Mouse (Mus musculus) CH12.LX (cell line): ENCODE data around the gene Ap2s1. TPM values are rescaled to one million over a fixed set of nuclear protein-coding genes. Genes with fewer than 3 reads are reported as not detected.

Source experiments
- DNase-seq: peaks from one replicate; pipeline ENCODE4 v3.0.0-alpha.2; 2013; ENCODE audit errors: extremely low read depth
- H3K27ac ChIP-seq: 2 replicates; pipeline ENCODE4 v1.5.1; 2012; ENCODE audit warnings: low read depth, mild to moderate bottlenecking, control low read depth, moderate library complexity; ENCODE audit not compliant: insufficient read depth
- H3K27me3 ChIP-seq: replicated peaks from 2 replicates; pipeline ENCODE3; 2012; ENCODE audit warnings: inconsistent platforms
- H3K36me3 ChIP-seq, 2 experiments: replicated peaks in 1 of 2; 2 replicates each; pipeline versions ENCODE3 to v1.6.1; 2012; ENCODE audit warnings: inconsistent platforms in 1 of 2, low read length in 1 of 2, mild to moderate bottlenecking in 1 of 2, mixed read lengths in 1 of 2, moderate library complexity in 1 of 2; ENCODE audit not compliant: control insufficient read depth in 1 of 2, insufficient read depth in 1 of 2
- H3K4me1 ChIP-seq, 2 experiments: 2 replicates each; pipeline ENCODE4 v1.6.1; 2012; ENCODE audit warnings: inconsistent platforms in 1 of 2, moderate library complexity in 1 of 2; ENCODE audit not compliant: insufficient read depth in 2 of 2, control insufficient read depth in 1 of 2
- H3K4me2 ChIP-seq: 2 replicates; pipeline ENCODE4 v1.6.1; 2012; ENCODE audit warnings: low read depth, mild to moderate bottlenecking, control low read depth; ENCODE audit not compliant: poor library complexity, insufficient read depth, severe bottlenecking
- H3K4me3 ChIP-seq, 3 experiments: fragments of 150-350 bp in 1 of 3; sonication (generic) in 1 of 3; replicated peaks in 1 of 3; 2 replicates each; pipeline versions ENCODE3 to v1.5.1; 2011 to 2012; ENCODE audit warnings: low read depth in 2 of 3, low read length in 2 of 3, mild to moderate bottlenecking in 2 of 3, moderate library complexity in 2 of 3, control low read depth in 1 of 3, improper control_type of control experiment in 1 of 3, inconsistent platforms in 1 of 3, mixed read lengths in 1 of 3; ENCODE audit not compliant: poor library complexity in 1 of 3
- H3K79me2 ChIP-seq: replicated peaks from 2 replicates; pipeline ENCODE4 v1.6.1; 2012; ENCODE audit warnings: mild to moderate bottlenecking, moderate library complexity; ENCODE audit not compliant: control insufficient read depth, poor library complexity, insufficient read depth, severe bottlenecking; ENCODE audit errors: extremely low read depth
- H3K9ac ChIP-seq: 2 replicates; pipeline ENCODE4 v1.6.1; 2012; ENCODE audit warnings: low read depth, mild to moderate bottlenecking, control low read depth, moderate library complexity; ENCODE audit not compliant: insufficient read depth
- H3K9me3 ChIP-seq: replicated peaks from 2 replicates; pipeline ENCODE3; 2012; ENCODE audit warnings: low read length, inconsistent platforms, mixed read lengths
- BHLHE40 ChIP-seq: IDR thresholded peaks from 2 replicates; pipeline ENCODE4 v1.6.1; 2011; ENCODE audit warnings: mild to moderate bottlenecking, low read depth, low read length, improper control_type of control experiment
- CHD1 ChIP-seq: IDR thresholded peaks from 2 replicates; pipeline ENCODE4 v1.6.1; 2012; ENCODE audit warnings: low read depth, low read length, improper control_type of control experiment, inconsistent platforms
- E2F4 ChIP-seq: IDR thresholded peaks from 2 replicates; pipeline ENCODE4 v1.6.1; 2011; ENCODE audit warnings: low read depth, low read length, improper control_type of control experiment; ENCODE audit not compliant: insufficient replicate concordance
- ETS1 ChIP-seq: conservative IDR thresholded peaks from 2 replicates; pipeline ENCODE4 v1.6.1; 2012; ENCODE audit warnings: low read depth, mild to moderate bottlenecking, inconsistent platforms, low read length, improper control_type of control experiment, moderate library complexity
- GABPA ChIP-seq: IDR thresholded peaks from 2 replicates; pipeline ENCODE4 v1.6.1; 2012; ENCODE audit warnings: low read depth, low read length, improper control_type of control experiment, inconsistent platforms; ENCODE audit not compliant: insufficient replicate concordance
- HCFC1 ChIP-seq: IDR thresholded peaks from 2 replicates; pipeline ENCODE4 v1.6.1; 2012; ENCODE audit warnings: low read depth, mild to moderate bottlenecking, inconsistent platforms, low read length, improper control_type of control experiment
- IRF4 ChIP-seq: IDR thresholded peaks from 2 replicates; pipeline ENCODE4 v1.6.1; 2014; ENCODE audit warnings: low read depth, mild to moderate bottlenecking, inconsistent platforms, low read length, improper control_type of control experiment
- JUN ChIP-seq: IDR thresholded peaks from 2 replicates; pipeline ENCODE4 v1.6.1; 2011; ENCODE audit warnings: low read depth, mild to moderate bottlenecking, low read length, improper control_type of control experiment, moderate library complexity; ENCODE audit not compliant: insufficient read depth
- KAT2A ChIP-seq: IDR thresholded peaks from 2 replicates; pipeline ENCODE4 v1.6.1; 2012; ENCODE audit warnings: low read length, improper control_type of control experiment, inconsistent platforms; ENCODE audit not compliant: insufficient replicate concordance
- MAFK ChIP-seq: IDR thresholded peaks from 2 replicates; pipeline ENCODE4 v1.6.1; 2011; ENCODE audit warnings: low read length, improper control_type of control experiment; ENCODE audit not compliant: insufficient replicate concordance
- MYC ChIP-seq: IDR thresholded peaks from 2 replicates; pipeline ENCODE4 v1.6.1; 2011; ENCODE audit warnings: low read depth, mild to moderate bottlenecking, improper control_type of control experiment, low read length
- NELFE ChIP-seq: IDR thresholded peaks from 2 replicates; pipeline ENCODE4 v1.6.1; 2011; ENCODE audit warnings: low read depth, low read length, improper control_type of control experiment
- POLR2A ChIP-seq: IDR thresholded peaks from 2 replicates; pipeline ENCODE4 v1.6.1; 2011; ENCODE audit warnings: low read depth, mild to moderate bottlenecking, improper control_type of control experiment, low read length
- POLR2AphosphoS2 ChIP-seq: IDR thresholded peaks from 2 replicates; pipeline ENCODE4 v1.6.1; 2011; ENCODE audit warnings: low read depth, low read length, improper control_type of control experiment
- RCOR1 ChIP-seq: conservative IDR thresholded peaks from 2 replicates; pipeline ENCODE4 v1.6.1; 2012; ENCODE audit warnings: low read depth, mild to moderate bottlenecking, inconsistent platforms, low read length, improper control_type of control experiment
- SMC3 ChIP-seq: IDR thresholded peaks from 2 replicates; pipeline ENCODE4 v1.6.1; 2011; ENCODE audit warnings: low read depth, low read length, improper control_type of control experiment
- TCF12 ChIP-seq: IDR thresholded peaks from 2 replicates; pipeline ENCODE4 v1.6.1; 2014; ENCODE audit warnings: low read depth, mild to moderate bottlenecking, inconsistent platforms, low read length, improper control_type of control experiment
- USF2 ChIP-seq: conservative IDR thresholded peaks from 2 replicates; pipeline ENCODE4 v1.6.1; 2011; ENCODE audit warnings: low read depth, low read length, improper control_type of control experiment
- ZC3H11A ChIP-seq: IDR thresholded peaks from 2 replicates; pipeline ENCODE4 v1.6.1; 2012; ENCODE audit warnings: low read depth, mild to moderate bottlenecking, inconsistent platforms, low read length, improper control_type of control experiment
- ZKSCAN1 ChIP-seq: IDR thresholded peaks from 2 replicates; pipeline ENCODE4 v1.6.1; 2012; ENCODE audit warnings: low read depth, inconsistent platforms, low read length, improper control_type of control experiment, borderline replicate concordance
- dilution Hi-C: fragments of 300-500 bp; cut with MboI; formaldehyde crosslinking; loops from 2 replicates; pipeline ENCODE4 v1.14.3; 2020; ENCODE audit warnings: low sequenced_read_pairs; ENCODE audit not compliant: extremely low pct_unique_long_range_greater_than_20kb, extremely low pct_ligation_motif_present
- in situ Hi-C: fragments of 300-500 bp; cut with MboI; formaldehyde crosslinking; loops from 3 replicates; pipeline ENCODE4 v1.14.3; 2019; ENCODE audit warnings: low sequenced_read_pairs, low pct_ligation_motif_present, low pct_unique_long_range_greater_than_20kb, mixed read lengths
- polyA plus RNA-seq: library from polyadenylated mRNA; unstranded; fragments of >175 nt; gene quantifications from 2 replicates; pipeline ENCODE4 v1.2.1, GENCODE M21; 2012; ENCODE audit warnings: low read depth; ENCODE audit not compliant: insufficient read length
- total RNA-seq, 2 experiments: library from RNA; depleted of rRNA; stranded (reverse); fragments of 300-350 nt in 1 of 2; fragments of >200 nt in 1 of 2; gene quantifications; 2 replicates each; pipeline ENCODE4 v1.2.3; 2012 to 2014

The Ap2s1 gene
- total and polyA plus RNA-seq, 3 experiments = 180 to 232 (median 202) TPM

DNA sequence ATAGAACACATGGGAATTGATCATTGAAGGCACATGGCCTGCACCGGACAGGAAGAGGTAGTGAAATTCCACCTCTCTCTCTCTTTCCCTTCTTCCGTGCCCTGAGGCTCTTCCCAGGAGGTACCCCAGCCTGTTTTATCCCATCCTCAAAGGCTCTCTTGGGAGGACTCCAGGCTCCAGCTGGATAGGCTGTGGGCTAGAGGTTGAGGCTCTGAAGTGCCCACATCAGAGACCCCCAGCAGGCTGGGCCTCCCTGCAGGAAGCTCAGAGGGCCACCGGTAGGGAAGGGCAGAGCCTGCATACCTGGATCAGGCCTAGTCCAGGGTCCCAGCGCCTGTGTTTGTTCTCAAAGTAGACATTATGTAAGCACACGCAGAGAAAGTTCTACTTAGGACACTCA, 23.4 kb downstream of the Ap2s1 start:
- Histone ChIP-seq H3K36me3 (no peaks in the 10 kb centered on the region), H3K4me3 (no peak overlapping the region), H3K9me3 (peaks cover 3% of the 10 kb centered on the region), H3K27me3 (no peaks in the 10 kb centered on the region), H3K27ac (no peak overlapping the region), H3K4me1 (peaks cover 2 to 12% of the 10 kb centered on the region in 2 experiments; a peak in 2 of 4 replicates), H3K4me2 (no peak overlapping the region), H3K9ac (no peak overlapping the region), H3K79me2 (no peaks in the 10 kb centered on the region)
- in situ Hi-C loops (no loop called here), dilution Hi-C loops (no loop called here)
- no peak for DNase-seq
- TF ChIP-seq RCOR1 (no peak), MAFK (no peak)

DNA sequence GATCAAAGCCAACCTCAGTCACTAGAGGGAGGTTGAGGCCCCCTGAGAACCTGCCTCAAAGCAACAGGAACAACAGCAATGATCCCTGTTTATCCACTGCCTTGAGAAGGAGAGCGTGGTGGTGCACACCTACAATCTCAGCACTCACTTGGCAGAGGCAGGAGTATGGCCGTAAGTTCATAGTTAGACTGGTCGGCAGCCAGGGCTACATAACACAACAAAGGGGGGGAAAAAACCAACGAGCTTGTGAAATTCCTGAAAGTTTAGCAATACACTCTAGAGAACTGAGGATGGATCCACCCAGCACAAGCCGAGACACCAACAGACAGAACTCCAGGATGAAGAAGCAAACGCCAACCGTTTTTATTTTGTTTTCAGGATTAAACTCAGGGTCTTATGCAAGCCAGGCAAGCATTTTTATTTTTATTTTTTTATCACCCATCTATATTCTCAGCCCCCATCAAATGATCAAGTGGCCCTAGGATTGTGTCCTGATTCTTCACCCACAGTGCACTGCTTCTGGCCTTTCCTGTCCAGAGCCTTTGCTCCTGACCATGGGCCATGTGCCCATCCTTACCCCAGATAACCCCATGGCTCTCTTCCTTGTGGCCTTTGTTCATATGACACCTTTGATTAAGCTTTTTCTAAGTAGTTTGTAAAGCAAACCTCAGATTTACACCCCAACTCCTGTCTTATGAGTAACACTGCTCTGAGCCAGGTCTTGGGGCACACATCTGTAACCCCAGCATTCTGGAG, 25.4 kb downstream of the Ap2s1 start:
- H3K9me3 ChIP-seq = peaks cover 3% of the 10 kb centered on the region
- in situ Hi-C loops = no loop called here
- H3K4me1 ChIP-seq = peaks cover 2 to 12% of the 10 kb centered on the region in 2 experiments; a peak in 2 of 4 replicates
- no peak overlapping the region for H3K27ac ChIP-seq
- TF ChIP-seq CHD1 = no peak
- no peak for TF ChIP-seq TCF12
- TF ChIP-seq JUN = no peak
- TF ChIP-seq GABPA = no peak
- TF ChIP-seq BHLHE40 = no peak
- no peak for TF ChIP-seq E2F4
- no peak for TF ChIP-seq HCFC1
- TF ChIP-seq KAT2A = no peak
- TF ChIP-seq POLR2AphosphoS2 = no peak
- TF ChIP-seq IRF4 = no peak
- TF ChIP-seq POLR2A = no peak
- no peak for TF ChIP-seq ZKSCAN1
- TF ChIP-seq ETS1 = no peak
- TF ChIP-seq USF2 = no peak
- no peak for TF ChIP-seq SMC3
- TF ChIP-seq NELFE = no peak
- TF ChIP-seq ZC3H11A = no peak
- no peak for TF ChIP-seq MYC
- H3K4me2 ChIP-seq = no peak overlapping the region
- H3K36me3 ChIP-seq = no peaks in the 10 kb centered on the region
- no peak for DNase-seq
- no peak overlapping the region for H3K4me3 ChIP-seq
- no peaks in the 10 kb centered on the region for H3K79me2 ChIP-seq
- no peak overlapping the region for H3K9ac ChIP-seq
- H3K27me3 ChIP-seq = no peaks in the 10 kb centered on the region
- dilution Hi-C loops = no loop called here
